Mouse (Mus musculus) fibroblast of lung, adult 2 months (primary cell): ENCODE measurements around the gene Psmd9.

ENCODE experiments used
- DNase-seq: peaks from one replicate; pipeline ENCODE4 v3.0.0-alpha.2; 2011; ENCODE audit warnings: low read depth

Gene Psmd9

DNA sequence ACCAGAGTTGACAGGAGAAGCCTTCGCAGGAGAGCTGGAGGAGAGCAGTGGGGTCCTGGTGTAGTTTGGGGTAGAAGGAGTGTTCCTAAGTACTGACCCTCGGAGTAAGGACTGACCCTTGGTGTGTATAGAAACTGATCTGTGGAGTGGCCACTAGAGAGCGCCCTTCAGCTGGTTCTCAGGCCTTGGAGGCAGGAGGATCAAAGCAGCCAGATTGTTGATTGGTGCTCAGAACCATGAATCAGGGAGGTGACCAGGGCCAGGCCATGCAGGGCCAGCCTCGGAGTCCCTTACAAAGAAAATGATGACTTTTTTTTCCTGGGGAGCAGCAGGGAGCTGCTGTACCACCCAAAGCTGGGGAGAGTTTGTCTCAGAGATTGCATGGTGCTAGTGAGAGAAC, 76.3 kb downstream of the Psmd9 start:
- peak; percentile 32 for DNase-seq

DNA sequence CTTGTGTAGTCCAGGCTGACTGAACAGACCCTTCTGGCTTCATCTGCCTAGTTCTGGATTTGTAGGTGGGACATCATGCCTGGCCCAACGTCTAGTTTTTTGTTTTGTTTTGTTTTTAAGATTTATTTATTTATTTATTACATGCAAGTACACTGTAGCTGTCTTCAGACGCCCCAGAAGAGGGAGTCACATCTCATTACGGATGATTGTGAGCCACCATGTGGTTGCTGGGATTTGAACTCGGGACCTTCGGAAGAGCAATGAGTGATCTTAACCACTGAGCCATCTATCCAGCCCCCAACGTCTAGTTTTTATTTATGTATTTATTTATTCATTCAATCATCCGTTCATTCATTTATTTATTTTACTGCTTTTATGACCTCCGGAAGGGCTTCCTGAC, 82.2 kb downstream of the Psmd9 start:
- DNase-seq: no peak

DNA sequence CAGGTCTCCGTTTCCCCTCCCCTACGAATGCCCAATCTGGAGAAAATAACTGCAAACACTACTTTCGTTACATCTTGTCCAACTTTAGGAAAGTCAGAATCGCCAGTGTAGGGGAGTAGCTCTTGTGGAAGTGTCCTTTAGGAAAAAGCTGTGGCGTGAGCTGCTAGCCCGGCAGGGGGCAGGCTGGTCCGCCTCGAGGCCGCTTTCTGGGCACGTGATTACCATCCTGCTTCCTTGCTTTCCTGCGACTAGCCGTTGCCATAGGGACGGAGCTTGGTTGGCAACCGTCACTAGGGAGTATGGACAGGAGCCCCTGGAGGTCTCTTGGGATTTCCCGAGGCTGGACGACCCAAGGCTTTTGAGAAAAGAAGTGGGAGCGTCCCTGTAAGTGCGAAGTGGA, 82.6 kb downstream of the Psmd9 start, which contains the start of gene Wdr66:
Gene Wdr66 (plus strand): TSS at position 269 of the 400 bp plus-strand sequence.
- peak; percentile 75 for DNase-seq

DNA sequence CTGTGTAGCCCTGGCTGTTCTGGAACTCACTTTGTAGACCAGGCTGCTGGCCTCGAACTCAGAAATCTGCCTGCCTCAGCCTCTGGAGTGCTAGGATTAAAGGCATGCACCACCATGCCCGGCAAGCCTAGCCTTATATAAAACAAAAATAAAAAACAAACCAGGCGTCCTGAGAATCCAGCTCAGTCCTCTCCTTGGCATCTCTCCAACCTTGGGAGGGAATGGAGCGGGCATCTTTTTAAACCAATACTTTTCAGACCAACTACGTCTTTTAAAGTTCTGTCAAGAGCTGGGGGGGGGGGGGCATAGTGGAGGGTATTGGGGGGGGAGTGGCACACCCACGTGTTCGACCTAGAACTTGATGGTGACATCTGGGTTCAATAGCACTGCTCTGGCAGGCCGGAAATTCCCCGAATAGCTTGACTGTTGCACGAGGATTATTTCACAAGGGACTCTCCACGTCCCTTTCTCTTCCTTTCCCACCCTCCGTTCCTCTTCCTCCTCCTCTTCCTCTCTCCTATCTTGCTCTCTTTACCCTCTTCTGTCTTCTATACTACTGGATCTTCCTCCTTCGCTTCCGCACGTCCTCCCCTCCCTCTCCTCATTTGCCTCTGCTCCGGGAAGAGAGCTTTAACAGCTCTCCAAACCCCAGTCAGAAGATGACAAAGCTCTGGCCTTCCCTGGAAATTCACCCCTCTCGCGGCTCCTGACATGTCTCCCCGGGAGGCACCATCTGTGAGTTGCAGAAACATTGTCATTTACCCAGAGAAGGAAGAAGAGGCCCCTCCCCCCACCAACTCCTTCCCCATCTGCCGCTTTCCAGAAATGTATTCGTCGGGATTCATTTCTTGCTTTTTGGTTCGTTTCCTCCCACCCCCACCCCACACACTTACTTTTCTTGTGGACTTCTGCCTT, 87.9 kb downstream of the Psmd9 start:
- peak; percentile 32 for DNase-seq

DNA sequence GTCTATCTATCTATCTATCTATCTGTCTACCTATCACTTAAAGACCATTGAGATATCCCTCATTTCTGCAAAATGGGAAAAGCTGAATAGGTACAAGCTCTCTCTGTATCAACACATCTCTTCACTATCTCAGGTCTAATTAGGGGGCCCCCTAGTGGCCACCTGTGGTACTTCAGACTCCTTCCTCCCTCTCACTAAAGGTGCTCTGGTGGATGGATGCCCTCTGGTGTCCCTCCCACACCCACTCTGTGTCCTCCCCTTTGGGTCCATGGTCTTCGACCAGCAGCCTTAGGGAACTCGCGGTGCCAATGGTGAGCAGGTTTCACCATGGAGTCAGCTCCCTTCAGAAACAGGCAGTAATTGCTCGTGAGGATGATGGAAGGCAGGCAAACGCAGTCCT, 89.8 kb downstream of the Psmd9 start:
- DNase-seq: no peak

DNA sequence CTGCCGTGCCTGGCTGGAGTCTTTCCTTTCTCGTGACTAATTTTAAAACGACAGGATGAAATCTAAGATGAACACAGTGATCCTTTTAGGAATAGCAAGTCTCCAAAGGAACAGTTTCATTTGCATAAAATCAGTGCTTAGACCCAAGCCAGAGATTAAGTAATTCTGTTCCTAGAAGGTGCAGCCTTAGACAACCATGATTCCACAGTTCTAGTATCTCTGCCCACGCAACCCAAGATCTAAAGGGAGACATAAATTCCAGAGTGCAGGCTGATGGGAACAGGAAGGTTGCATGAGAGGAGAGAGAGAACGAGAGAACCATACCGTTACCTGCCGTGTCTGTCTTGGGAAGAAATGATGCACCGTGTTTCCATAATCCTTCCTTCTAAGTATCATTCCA, 91.5 kb downstream of the Psmd9 start:
- no peak for DNase-seq

GRCm38 (mm10) chr5:123266909-123267308, 97.7 kb downstream of the Psmd9 start:
- DNase-seq: no peak

GRCm38 (mm10) chr5:123268477-123269474, 99.6 kb downstream of the Psmd9 start:
- DNase-seq: no peak

DNA sequence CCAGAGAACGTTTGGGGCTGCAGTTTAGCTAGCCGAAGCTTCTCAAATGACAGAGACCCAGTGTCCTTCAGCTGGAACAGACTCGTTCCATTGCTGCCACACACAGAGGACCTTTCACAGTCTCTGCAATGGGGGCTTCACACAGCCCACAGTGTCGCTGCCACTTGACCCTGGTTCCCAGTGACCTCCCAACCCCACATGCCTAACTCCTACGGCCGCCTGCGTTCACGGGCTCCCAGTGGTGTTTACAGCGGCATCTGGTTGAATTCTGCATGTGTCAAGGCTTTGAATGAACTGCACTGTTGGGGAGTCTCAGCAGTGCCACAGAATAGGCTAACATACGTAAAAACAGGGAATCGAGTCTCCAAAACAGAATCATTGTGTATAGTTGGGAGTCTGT, 101.7 kb downstream of the Psmd9 start:
- no peak for DNase-seq

GRCm38 (mm10) chr5:123272927-123273326, 103.7 kb downstream of the Psmd9 start:
- DNase-seq: no peak

GRCm38 (mm10) chr5:123276636-123277341, 107.6 kb downstream of the Psmd9 start:
- no peak for DNase-seq

GRCm38 (mm10) chr5:123277342-123277701, 108.1 kb downstream of the Psmd9 start:
- no peak for DNase-seq

DNA sequence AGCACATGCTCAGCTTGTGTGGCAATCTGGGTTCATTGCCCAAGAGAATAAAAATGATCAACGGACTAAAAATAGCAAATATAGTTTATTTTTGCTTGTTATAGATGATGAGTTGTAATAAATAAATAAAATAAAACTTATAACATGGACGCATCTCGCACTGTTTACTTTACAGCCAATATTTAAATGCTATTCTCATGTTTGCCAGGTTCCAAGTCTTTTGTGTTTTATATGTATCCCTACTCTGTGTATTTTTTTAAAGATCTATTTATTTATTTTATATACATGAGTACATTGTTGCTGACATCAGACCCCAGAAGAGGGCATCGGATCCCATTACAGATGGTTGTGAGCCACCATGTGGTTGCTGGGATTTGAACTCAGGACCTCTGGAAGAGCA, 108.5 kb downstream of the Psmd9 start:
- DNase-seq: no peak

- no peak for DNase-seq
These were observed 110.0 kb downstream of the Psmd9 start for GRCm38 (mm10) chr5:123279248-123279647.

- DNase-seq: no peak
These were observed 112.3 kb downstream of the Psmd9 start for GRCm38 (mm10) chr5:123281336-123282136.

- no peak for DNase-seq
These were observed 116.0 kb downstream of the Psmd9 start for GRCm38 (mm10) chr5:123285174-123285573.

DNA sequence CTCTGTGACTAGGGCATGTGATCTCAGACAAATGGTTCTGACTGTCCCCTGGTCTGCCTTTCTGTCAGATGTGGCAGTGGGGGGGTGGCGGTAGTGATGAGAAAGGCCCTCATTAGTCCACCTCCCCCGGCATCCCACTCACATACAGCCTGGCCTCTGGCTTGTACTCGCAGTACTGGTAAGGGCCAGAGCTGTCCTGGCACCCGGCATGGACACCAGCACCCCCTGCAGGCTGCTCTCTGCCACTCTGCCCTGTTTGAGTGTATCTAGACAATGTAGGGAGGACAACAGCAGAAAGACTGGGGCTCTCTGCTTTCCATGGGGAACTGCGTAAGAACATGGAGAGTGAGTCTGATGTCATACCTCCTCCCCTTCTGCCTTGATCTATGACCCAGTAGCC, 118.9 kb downstream of the Psmd9 start:
- no peak for DNase-seq

DNA sequence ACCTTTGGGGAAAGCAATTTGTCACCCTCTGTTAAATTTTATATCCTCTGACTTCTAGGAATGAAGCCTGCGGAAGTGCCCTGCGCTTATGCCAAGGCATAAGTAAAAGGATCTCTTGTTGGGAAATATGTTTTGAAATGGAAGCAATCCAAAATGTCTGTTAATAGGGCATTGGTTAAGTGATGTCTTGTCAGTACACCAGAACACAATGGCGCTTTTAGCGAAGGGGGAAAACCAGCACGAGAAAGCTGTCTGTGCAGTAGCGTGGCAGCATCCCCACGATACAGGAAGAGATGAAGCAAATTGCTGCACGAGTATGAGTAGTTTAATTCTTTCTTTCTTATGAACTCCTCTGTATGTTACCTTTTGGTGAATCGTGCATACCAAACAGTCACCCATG, 125.4 kb downstream of the Psmd9 start:
- DNase-seq: peak; percentile 43

- DNase-seq: no peak
These were observed 127.1 kb downstream of the Psmd9 start for GRCm38 (mm10) chr5:123296224-123296806.

- no peak for DNase-seq
These were observed 128.0 kb downstream of the Psmd9 start for GRCm38 (mm10) chr5:123296972-123297754.
